Mouse (Mus musculus) erythroid progenitor cell, adult 5-6 weeks (primary cell): ENCODE measurements around the gene Apoa2. TPM values are rescaled to one million over a fixed set of nuclear protein-coding genes. Genes with fewer than 3 reads are reported as not detected.

Experiments used
- total RNA-seq, 2 experiments: library from RNA; stranded (forward) in 1 of 2; stranded (reverse) in 1 of 2; fragments of 150-400 nt in 1 of 2; fragments of 186-747, 209-891 nt in 1 of 2; gene quantifications; 2 replicates each; pipeline versions ENCODE4 v1.2.3 to v1.2.4; 2015 to 2017; ENCODE audit warnings: low replicate concordance in 2 of 2

Apoa2 gene
- total RNA-seq, 2 experiments from 2014 or later: 16.8 TPM; not detected in 1

Other genes with a start within 250 kb of the Apoa2 start
- 29.2 and 34.8 TPM in 2 replicates for gene Fcgr2b, start 248.5 kb upstream of the Apoa2 start, total RNA-seq (2015; ENCODE audit: low replicate concordance)
- 5.0 and 32.1 TPM in 2 replicates for gene Fcgr2b, start 248.5 kb upstream of the Apoa2 start, total RNA-seq (2017; ENCODE audit: low replicate concordance)
- gene Fcgr4, start 206.1 kb upstream of the Apoa2 start, total RNA-seq (2015; ENCODE audit: low replicate concordance): 12.2 and 20.2 TPM in 2 replicates
- gene Fcgr4, start 206.1 kb upstream of the Apoa2 start, total RNA-seq (2017; ENCODE audit: low replicate concordance): 7.3 and 7.6 TPM in 2 replicates
- 78.6 and 80.1 TPM in 2 replicates for gene Fcgr3, start 160.1 kb upstream of the Apoa2 start, total RNA-seq (2015; ENCODE audit: low replicate concordance)
- gene Fcgr3, start 160.1 kb upstream of the Apoa2 start, total RNA-seq (2017; ENCODE audit: low replicate concordance): 29.8 and 53.5 TPM in 2 replicates
- gene Cfap126, start 111.1 kb upstream of the Apoa2 start, total RNA-seq (2015; ENCODE audit: low replicate concordance): 19.8 TPM in 1 of 2 replicates, not detected in the other
- gene Cfap126, start 111.1 kb upstream of the Apoa2 start, total RNA-seq (2017; ENCODE audit: low replicate concordance): not detected in 2 replicates
- 50.8 and 70.4 TPM in 2 replicates for gene Sdhc, start 74.5 kb upstream of the Apoa2 start, total RNA-seq (2015; ENCODE audit: low replicate concordance)
- 4.7 and 14.6 TPM in 2 replicates for gene Sdhc, start 74.5 kb upstream of the Apoa2 start, total RNA-seq (2017; ENCODE audit: low replicate concordance)
- gene Mpz, start 74.3 kb upstream of the Apoa2 start, total RNA-seq (2015; ENCODE audit: low replicate concordance): not detected in 2 replicates
- gene Mpz, start 74.3 kb upstream of the Apoa2 start, total RNA-seq (2017; ENCODE audit: low replicate concordance): not detected in 2 replicates
- gene Pcp4l1, start 28.8 kb upstream of the Apoa2 start, total RNA-seq (2015; ENCODE audit: low replicate concordance): 1.7 and 3.6 TPM in 2 replicates
- not detected in 2 replicates for gene Pcp4l1, start 28.8 kb upstream of the Apoa2 start, total RNA-seq (2017; ENCODE audit: low replicate concordance)
- gene Nr1i3, start 11.1 kb upstream of the Apoa2 start, total RNA-seq (2015; ENCODE audit: low replicate concordance): not detected in 2 replicates
- gene Nr1i3, start 11.1 kb upstream of the Apoa2 start, total RNA-seq (2017; ENCODE audit: low replicate concordance): 0.39 TPM in 1 of 2 replicates, not detected in the other
- gene Tomm40l, start 2.5 kb upstream of the Apoa2 start, total RNA-seq (2015; ENCODE audit: low replicate concordance): 1.1 and 4.2 TPM in 2 replicates
- gene Tomm40l, start 2.5 kb upstream of the Apoa2 start, total RNA-seq (2017; ENCODE audit: low replicate concordance): 4.0 and 4.1 TPM in 2 replicates
- gene Fcer1g, start 9.3 kb downstream of the Apoa2 start, total RNA-seq (2015; ENCODE audit: low replicate concordance): 214 and 248 TPM in 2 replicates
- 39.7 and 114 TPM in 2 replicates for gene Fcer1g, start 9.3 kb downstream of the Apoa2 start, total RNA-seq (2017; ENCODE audit: low replicate concordance)
- 0.42 TPM in 1 of 2 replicates, not detected in the other for gene Adamts4, start 25.4 kb downstream of the Apoa2 start, total RNA-seq (2015; ENCODE audit: low replicate concordance)
- gene Adamts4, start 25.4 kb downstream of the Apoa2 start, total RNA-seq (2017; ENCODE audit: low replicate concordance): not detected in 2 replicates
- 86.5 and 106 TPM in 2 replicates for gene Ndufs2, start 26.3 kb downstream of the Apoa2 start, total RNA-seq (2015; ENCODE audit: low replicate concordance)
- gene Ndufs2, start 26.3 kb downstream of the Apoa2 start, total RNA-seq (2017; ENCODE audit: low replicate concordance): 40.8 and 73.3 TPM in 2 replicates
- gene B4galt3, start 45.3 kb downstream of the Apoa2 start, total RNA-seq (2015; ENCODE audit: low replicate concordance): 19.7 and 20.5 TPM in 2 replicates
- gene B4galt3, start 45.3 kb downstream of the Apoa2 start, total RNA-seq (2017; ENCODE audit: low replicate concordance): 26.8 and 40.8 TPM in 2 replicates
- 739 and 765 TPM in 2 replicates for gene Ppox, start 56.1 kb downstream of the Apoa2 start, total RNA-seq (2015; ENCODE audit: low replicate concordance)
- 644 and 799 TPM in 2 replicates for gene Ppox, start 56.1 kb downstream of the Apoa2 start, total RNA-seq (2017; ENCODE audit: low replicate concordance)
- gene Usp21, start 62.9 kb downstream of the Apoa2 start, total RNA-seq (2015; ENCODE audit: low replicate concordance): 39.0 and 64.9 TPM in 2 replicates
- gene Usp21, start 62.9 kb downstream of the Apoa2 start, total RNA-seq (2017; ENCODE audit: low replicate concordance): 18.5 and 33.2 TPM in 2 replicates
- gene Ufc1, start 70.0 kb downstream of the Apoa2 start, total RNA-seq (2015; ENCODE audit: low replicate concordance): 26.8 and 39.3 TPM in 2 replicates
- 1.7 and 14.2 TPM in 2 replicates for gene Ufc1, start 70.0 kb downstream of the Apoa2 start, total RNA-seq (2017; ENCODE audit: low replicate concordance)
- gene Dedd, start 104.1 kb downstream of the Apoa2 start, total RNA-seq (2015; ENCODE audit: low replicate concordance): 13.4 and 28.8 TPM in 2 replicates
- 3.3 and 6.5 TPM in 2 replicates for gene Dedd, start 104.1 kb downstream of the Apoa2 start, total RNA-seq (2017; ENCODE audit: low replicate concordance)
- 6.7 and 10.8 TPM in 2 replicates for gene Nit1, start 120.6 kb downstream of the Apoa2 start, total RNA-seq (2015; ENCODE audit: low replicate concordance)
- gene Nit1, start 120.6 kb downstream of the Apoa2 start, total RNA-seq (2017; ENCODE audit: low replicate concordance): 11.6 and 24.5 TPM in 2 replicates
- 10.1 and 22.0 TPM in 2 replicates for gene Pfdn2, start 120.6 kb downstream of the Apoa2 start, total RNA-seq (2015; ENCODE audit: low replicate concordance)
- gene Pfdn2, start 120.6 kb downstream of the Apoa2 start, total RNA-seq (2017; ENCODE audit: low replicate concordance): 9.0 and 10.1 TPM in 2 replicates
- not detected in 2 replicates for gene Klhdc9, start 135.7 kb downstream of the Apoa2 start, total RNA-seq (2015; ENCODE audit: low replicate concordance)
- gene Klhdc9, start 135.7 kb downstream of the Apoa2 start, total RNA-seq (2017; ENCODE audit: low replicate concordance): 3.3 TPM in 1 of 2 replicates, not detected in the other
- gene Nectin4, start 145.0 kb downstream of the Apoa2 start, total RNA-seq (2015; ENCODE audit: low replicate concordance): not detected in 2 replicates
- 0.51 and 0.53 TPM in 2 replicates for gene Nectin4, start 145.0 kb downstream of the Apoa2 start, total RNA-seq (2017; ENCODE audit: low replicate concordance)
- 11.7 and 15.9 TPM in 2 replicates for gene Arhgap30, start 163.9 kb downstream of the Apoa2 start, total RNA-seq (2015; ENCODE audit: low replicate concordance)
- gene Arhgap30, start 163.9 kb downstream of the Apoa2 start, total RNA-seq (2017; ENCODE audit: low replicate concordance): 16.7 and 22.9 TPM in 2 replicates
- gene Usf1, start 186.3 kb downstream of the Apoa2 start, total RNA-seq (2015; ENCODE audit: low replicate concordance): 1.7 and 4.3 TPM in 2 replicates
- 5.0 and 9.1 TPM in 2 replicates for gene Usf1, start 186.3 kb downstream of the Apoa2 start, total RNA-seq (2017; ENCODE audit: low replicate concordance)
- not detected in 2 replicates for gene Tstd1, start 193.8 kb downstream of the Apoa2 start, total RNA-seq (2015; ENCODE audit: low replicate concordance)
- 0.90 TPM in 1 of 2 replicates, not detected in the other for gene Tstd1, start 193.8 kb downstream of the Apoa2 start, total RNA-seq (2017; ENCODE audit: low replicate concordance)
- not detected in 2 replicates for gene F11r, start 212.5 kb downstream of the Apoa2 start, total RNA-seq (2015; ENCODE audit: low replicate concordance)
- gene F11r, start 212.5 kb downstream of the Apoa2 start, total RNA-seq (2017; ENCODE audit: low replicate concordance): not detected in 2 replicates